Mouse (Mus musculus): ENCODE results near the gene Rbm47. TPM values are rescaled to one million over a fixed set of nuclear protein-coding genes. Genes with fewer than 3 reads are reported as not detected.

Gene Rbm47
- polyA plus RNA-seq, 1 experiment from 2014 or later: 0.37 TPM

DNA sequence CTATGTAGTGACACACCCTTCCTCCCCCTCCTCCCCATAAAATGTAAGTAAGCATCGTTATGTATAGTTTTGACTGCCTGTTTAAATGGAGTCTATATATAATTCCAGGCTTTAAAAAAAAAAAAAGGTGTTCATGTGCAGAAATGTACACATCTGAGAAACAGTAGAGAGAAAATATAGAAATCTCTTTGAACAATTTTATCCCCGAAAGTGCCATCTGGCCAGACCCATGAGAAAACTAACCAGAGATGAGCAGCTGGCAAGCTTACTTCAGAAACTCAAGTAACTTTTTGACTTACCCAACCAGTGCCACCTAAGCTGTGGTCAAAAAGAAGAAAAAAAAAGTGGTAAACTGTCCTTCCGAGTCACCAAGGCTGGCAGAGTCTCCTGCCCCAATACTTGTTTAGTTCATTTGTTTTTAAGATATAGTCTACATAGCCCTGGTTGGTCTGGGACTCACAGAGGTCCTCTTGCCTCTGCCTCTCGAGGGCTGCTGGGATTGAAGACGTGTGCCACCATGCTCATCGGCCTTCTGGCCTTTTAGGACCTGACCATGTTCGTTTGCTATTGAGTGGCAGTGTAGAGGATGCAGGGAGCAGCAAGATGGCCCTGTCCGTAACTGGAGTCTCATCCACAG lies 4.3 kb downstream of the Rbm47 start:
- no peak overlapping the region for H3K4me2 ChIP-seq (ENCODE audit: low read depth, low read length)
- no peaks in the 10 kb centered on the region for H3K4me1 ChIP-seq (ENCODE audit: control insufficient read depth, insufficient read depth, low read length)
- H3K9ac ChIP-seq (replicated peaks; ENCODE audit: low read depth, low read length): no peak overlapping the region
- no peaks in the 10 kb centered on the region for H3K36me3 ChIP-seq (ENCODE audit: control insufficient read depth, insufficient read depth, low read length)
- WGBS: 89% methylated on average over 8 of the region's 8 CpGs
- no peaks in the 10 kb centered on the region for H3K9me3 ChIP-seq (ENCODE audit: control insufficient read depth, low read length)
- no peak overlapping the region for H3K27ac ChIP-seq (ENCODE audit: low read depth, low read length)
- H3K27me3 ChIP-seq (ENCODE audit: control insufficient read depth, insufficient read depth, low read length): no peaks in the 10 kb centered on the region
- no peak overlapping the region for H3K4me3 ChIP-seq (ENCODE audit: low read depth, low read length)
- no peak for ATAC-seq (ENCODE audit: low read depth)

DNA sequence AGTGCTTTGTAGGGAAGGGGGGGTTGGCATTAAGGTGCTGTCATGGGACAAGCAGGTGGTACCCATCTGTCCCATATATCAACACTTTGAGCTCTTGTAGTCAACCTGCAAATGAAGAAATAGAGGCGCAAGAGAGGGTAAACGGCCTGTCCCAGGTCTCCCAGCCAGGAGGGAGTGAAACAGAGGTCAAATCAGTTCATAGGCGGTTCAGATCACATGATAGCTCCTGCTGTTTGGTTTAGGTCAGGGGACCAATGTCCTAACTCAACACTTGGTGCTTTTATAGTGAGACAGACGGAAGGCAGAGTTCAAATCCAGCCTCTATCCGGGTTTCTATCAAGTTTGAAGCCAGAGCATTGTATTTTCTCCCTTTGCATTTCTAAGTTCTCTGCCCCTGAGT lies 6.0 kb downstream of the Rbm47 start:
- no peaks in the 10 kb centered on the region for H3K36me3 ChIP-seq (ENCODE audit: control insufficient read depth, insufficient read depth, low read length)
- no peak overlapping the region for H3K4me3 ChIP-seq (ENCODE audit: low read depth, low read length)
- H3K4me1 ChIP-seq (ENCODE audit: control insufficient read depth, insufficient read depth, low read length): no peaks in the 10 kb centered on the region
- H3K27me3 ChIP-seq (ENCODE audit: control insufficient read depth, insufficient read depth, low read length): no peaks in the 10 kb centered on the region
- H3K9ac ChIP-seq (replicated peaks; ENCODE audit: low read depth, low read length): no peak overlapping the region
- no peak for ATAC-seq (ENCODE audit: low read depth)
- 83% methylated on average over 5 of the region's 5 CpGs for WGBS
- no peak overlapping the region for H3K27ac ChIP-seq (ENCODE audit: low read depth, low read length)
- no peaks in the 10 kb centered on the region for H3K9me3 ChIP-seq (ENCODE audit: control insufficient read depth, low read length)
- H3K4me2 ChIP-seq (ENCODE audit: low read depth, low read length): no peak overlapping the region

DNA sequence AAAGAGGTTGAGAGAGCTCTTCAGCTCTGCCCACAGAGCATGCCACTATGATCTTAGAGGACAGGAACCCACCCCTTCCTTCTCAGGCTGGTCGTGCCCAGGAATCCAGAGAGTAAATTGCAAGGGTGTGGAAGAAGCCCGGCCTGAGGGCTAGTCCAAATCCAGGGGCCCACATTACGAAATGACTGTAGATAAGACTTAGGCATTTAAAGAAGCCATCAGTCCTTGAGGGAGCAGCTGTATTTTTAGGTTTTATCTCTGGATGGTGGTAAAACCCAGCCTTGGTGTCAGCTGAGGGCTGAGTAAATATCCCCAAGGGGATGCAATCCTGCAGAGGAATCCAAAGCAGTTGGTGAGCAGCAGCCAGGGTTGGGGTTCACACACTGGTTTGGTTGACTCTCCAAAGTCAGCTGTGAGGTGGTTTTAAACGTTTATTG lies 6.7 kb downstream of the Rbm47 start:
- Histone ChIP-seq H3K27me3 (ENCODE audit: control insufficient read depth, insufficient read depth, low read length) (no peaks in the 10 kb centered on the region), H3K36me3 (ENCODE audit: control insufficient read depth, insufficient read depth, low read length) (no peaks in the 10 kb centered on the region), H3K9me3 (ENCODE audit: control insufficient read depth, low read length) (no peaks in the 10 kb centered on the region), H3K4me2 (ENCODE audit: low read depth, low read length) (no peak overlapping the region), H3K4me3 (ENCODE audit: low read depth, low read length) (no peak overlapping the region), H3K9ac (replicated peaks; ENCODE audit: low read depth, low read length) (no peak overlapping the region), H3K27ac (ENCODE audit: low read depth, low read length) (no peak overlapping the region), H3K4me1 (ENCODE audit: control insufficient read depth, insufficient read depth, low read length) (no peaks in the 10 kb centered on the region)
- 78% methylated on average over 4 of the region's 4 CpGs for WGBS
- ATAC-seq (ENCODE audit: low read depth): no peak

DNA sequence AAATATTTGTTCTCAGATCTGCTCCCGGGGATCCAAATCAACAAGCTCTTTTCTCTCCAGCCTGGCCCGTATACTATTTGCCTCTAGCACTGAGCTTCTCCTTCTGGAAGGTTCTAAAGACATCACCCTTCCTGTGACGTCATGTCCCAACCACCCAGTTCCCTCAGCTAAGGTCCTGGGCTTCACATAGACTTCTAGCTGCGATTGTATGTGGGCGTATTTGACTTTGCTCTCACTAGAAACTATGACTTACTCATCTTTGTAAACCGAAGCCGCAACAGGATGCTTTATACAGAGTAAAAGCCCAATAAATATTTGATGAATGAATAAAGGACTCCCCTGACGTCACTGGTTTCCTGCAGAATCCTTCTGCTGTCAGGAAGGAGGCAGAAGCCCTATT lies 7.2 kb downstream of the Rbm47 start:
- no peak overlapping the region for H3K4me2 ChIP-seq (ENCODE audit: low read depth, low read length)
- 87% methylated on average over 8 of the region's 8 CpGs for WGBS
- H3K9me3 ChIP-seq (ENCODE audit: control insufficient read depth, low read length): no peaks in the 10 kb centered on the region
- ATAC-seq (ENCODE audit: low read depth): no peak
- no peak overlapping the region for H3K9ac ChIP-seq (replicated peaks; ENCODE audit: low read depth, low read length)
- no peaks in the 10 kb centered on the region for H3K36me3 ChIP-seq (ENCODE audit: control insufficient read depth, insufficient read depth, low read length)
- H3K4me1 ChIP-seq (ENCODE audit: control insufficient read depth, insufficient read depth, low read length): no peaks in the 10 kb centered on the region
- H3K4me3 ChIP-seq (ENCODE audit: low read depth, low read length): no peak overlapping the region
- H3K27me3 ChIP-seq (ENCODE audit: control insufficient read depth, insufficient read depth, low read length): no peaks in the 10 kb centered on the region
- no peak overlapping the region for H3K27ac ChIP-seq (ENCODE audit: low read depth, low read length)

DNA sequence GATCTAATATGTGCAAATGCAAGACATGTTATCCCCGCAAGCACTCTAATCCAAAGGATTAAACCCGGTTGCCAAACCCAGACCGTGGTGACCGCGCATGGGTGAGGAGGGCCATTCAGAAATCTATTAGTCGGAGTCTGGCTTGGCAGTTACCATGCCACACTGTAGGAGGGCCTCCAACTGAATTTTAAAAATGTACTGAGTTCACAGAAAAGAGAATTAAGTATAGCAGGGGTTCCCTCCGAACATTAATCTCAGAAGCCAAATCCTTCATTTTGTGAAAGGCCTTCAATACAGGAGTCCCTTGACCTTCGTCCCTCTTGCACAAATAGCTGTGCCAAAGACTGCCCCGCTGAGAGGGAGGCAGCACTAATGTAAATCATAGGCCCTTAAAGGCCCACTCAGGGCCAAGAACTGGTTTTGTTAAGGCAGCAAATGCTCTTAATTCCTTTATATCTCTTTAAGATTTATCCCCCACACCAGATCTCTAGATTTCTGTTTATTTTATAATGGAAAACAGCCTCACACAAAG lies 16.4 kb downstream of the Rbm47 start:
- no peak overlapping the region for H3K27ac ChIP-seq (ENCODE audit: low read depth, low read length)
- no peak for ATAC-seq (ENCODE audit: low read depth)

DNA sequence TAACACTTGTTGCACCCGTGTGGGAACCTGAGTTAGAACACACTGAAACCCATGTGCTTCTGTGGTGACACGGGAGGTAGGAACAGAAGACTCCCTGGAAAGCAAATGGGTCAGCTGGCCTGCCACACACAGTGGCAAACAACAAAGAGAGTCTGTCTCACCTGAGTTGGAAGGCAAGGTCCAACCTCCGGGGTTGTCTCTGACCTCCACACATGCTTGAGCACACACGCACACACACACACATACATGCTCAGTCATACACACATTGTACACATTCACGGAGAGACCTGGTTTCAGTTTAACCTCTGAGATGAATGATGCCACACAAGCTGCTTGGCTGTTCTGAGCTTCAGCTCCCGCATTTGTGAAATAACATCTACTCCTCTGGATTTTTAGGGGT lies 18.3 kb downstream of the Rbm47 start:
- H3K9me3 ChIP-seq (ENCODE audit: control insufficient read depth, low read length): no peaks in the 10 kb centered on the region
- no peak overlapping the region for H3K4me2 ChIP-seq (ENCODE audit: low read depth, low read length)
- WGBS: 86% methylated on average over 6 of the region's 6 CpGs

More for the DNA sequence above, 16.4 kb downstream of the Rbm47 start:
- H3K4me1 ChIP-seq (ENCODE audit: control insufficient read depth, insufficient read depth, low read length): peaks cover under 1% of the 10 kb centered on the region; the same call in 1 of the 2 replicates
- H3K9ac ChIP-seq (replicated peaks; ENCODE audit: low read depth, low read length): no peak overlapping the region
- no peak overlapping the region for H3K4me3 ChIP-seq (ENCODE audit: low read depth, low read length)
- peaks cover 7% of the 10 kb centered on the region for H3K27me3 ChIP-seq (ENCODE audit: control insufficient read depth, insufficient read depth, low read length)
- 36% methylated on average over 9 of the region's 9 CpGs for WGBS
- H3K4me2 ChIP-seq (ENCODE audit: low read depth, low read length): no peak overlapping the region
- no peaks in the 10 kb centered on the region for H3K9me3 ChIP-seq (ENCODE audit: control insufficient read depth, low read length)
- no peaks in the 10 kb centered on the region for H3K36me3 ChIP-seq (ENCODE audit: control insufficient read depth, insufficient read depth, low read length)

DNA sequence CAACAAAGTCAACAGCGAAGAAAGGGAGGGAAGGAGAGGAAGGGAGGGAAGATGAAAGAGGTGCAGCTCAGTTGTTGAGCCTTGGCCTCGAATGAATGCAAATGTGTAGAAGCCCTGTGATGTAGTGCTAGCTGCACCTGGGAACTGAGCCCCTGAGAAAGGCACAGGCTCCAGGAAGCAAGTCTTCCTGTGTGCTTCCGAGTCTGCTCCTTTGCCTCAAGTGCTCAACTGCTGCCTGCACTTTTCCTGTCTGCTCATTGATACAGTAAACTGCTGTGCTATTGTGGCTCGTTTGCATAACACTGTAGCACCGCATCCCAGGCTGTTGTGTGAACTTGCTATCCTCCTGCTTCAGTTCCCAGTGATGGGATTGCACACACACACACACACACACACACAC lies 19.4 kb downstream of the Rbm47 start:
- no peak for ATAC-seq (ENCODE audit: low read depth)
- Histone ChIP-seq H3K27me3 (ENCODE audit: control insufficient read depth, insufficient read depth, low read length) (peaks cover 14% of the 10 kb centered on the region), H3K27ac (ENCODE audit: low read depth, low read length) (no peak overlapping the region), H3K4me2 (ENCODE audit: low read depth, low read length) (no peak overlapping the region), H3K9ac (replicated peaks; ENCODE audit: low read depth, low read length) (no peak overlapping the region), H3K36me3 (ENCODE audit: control insufficient read depth, insufficient read depth, low read length) (no peaks in the 10 kb centered on the region), H3K4me1 (ENCODE audit: control insufficient read depth, insufficient read depth, low read length) (peaks cover 10% of the 10 kb centered on the region; the same call in 1 of the 2 replicates), H3K9me3 (ENCODE audit: control insufficient read depth, low read length) (no peaks in the 10 kb centered on the region), H3K4me3 (ENCODE audit: low read depth, low read length) (no peak overlapping the region)
- 22% methylated on average over 5 of the region's 5 CpGs for WGBS

More for the DNA sequence above, 18.3 kb downstream of the Rbm47 start:
- Histone ChIP-seq H3K27ac (ENCODE audit: low read depth, low read length) (no peak overlapping the region), H3K4me1 (ENCODE audit: control insufficient read depth, insufficient read depth, low read length) (peaks cover 10% of the 10 kb centered on the region; the same call in 1 of the 2 replicates), H3K36me3 (ENCODE audit: control insufficient read depth, insufficient read depth, low read length) (no peaks in the 10 kb centered on the region), H3K4me3 (ENCODE audit: low read depth, low read length) (no peak overlapping the region), H3K27me3 (ENCODE audit: control insufficient read depth, insufficient read depth, low read length) (peaks cover 7% of the 10 kb centered on the region), H3K9ac (replicated peaks; ENCODE audit: low read depth, low read length) (no peak overlapping the region)
- ATAC-seq (ENCODE audit: low read depth): no peak

DNA sequence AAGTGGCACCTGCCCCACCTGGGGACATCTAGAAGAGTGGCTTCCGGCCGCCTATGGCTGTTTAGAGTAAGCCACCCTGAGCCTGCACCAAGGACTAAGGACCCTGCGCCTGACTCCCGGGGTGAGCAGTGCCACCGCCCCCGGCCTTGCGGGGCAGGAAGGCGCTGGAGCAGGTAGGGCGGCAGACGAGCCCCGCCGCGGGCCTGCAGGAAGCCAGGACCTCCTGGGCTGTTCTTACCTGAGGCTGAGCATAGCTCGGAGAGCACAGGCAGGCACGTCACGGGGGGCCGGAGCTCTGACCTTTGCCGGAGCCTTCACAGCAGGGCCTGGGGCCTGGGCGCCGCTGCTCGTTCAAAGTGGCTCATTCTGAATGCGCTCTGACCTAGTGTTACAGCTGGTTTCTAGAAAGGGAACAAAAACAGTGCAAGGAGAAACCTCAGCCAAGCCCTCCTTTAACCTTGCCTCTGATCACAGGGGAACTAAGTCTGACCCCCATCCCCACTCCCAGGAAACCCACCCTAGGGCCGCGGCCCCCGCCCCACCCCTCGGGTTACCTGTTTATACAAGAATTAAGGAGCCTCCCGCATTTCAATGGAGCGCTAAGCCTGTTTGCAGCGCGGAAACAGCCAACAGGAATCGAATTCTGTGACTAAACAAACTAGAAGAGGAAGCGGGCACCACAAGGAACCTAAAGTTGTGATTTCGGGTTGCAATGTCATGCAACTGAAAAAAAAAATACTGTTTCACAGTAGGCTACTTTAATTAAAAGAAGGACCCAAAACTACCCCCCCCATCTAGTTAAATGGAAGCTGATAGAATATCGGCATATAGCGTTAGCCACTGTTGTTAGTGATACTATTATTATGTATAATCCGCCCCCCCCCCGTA lies 21.4 kb downstream of the Rbm47 start:
- H3K36me3 ChIP-seq (ENCODE audit: control insufficient read depth, insufficient read depth, low read length): no peaks in the 10 kb centered on the region
- ATAC-seq (ENCODE audit: low read depth): peak; percentile 44
- H3K9me3 ChIP-seq (ENCODE audit: control insufficient read depth, low read length): no peaks in the 10 kb centered on the region
- H3K4me2 ChIP-seq (ENCODE audit: low read depth, low read length): peak overlapping the region; percentile 68
- H3K9ac ChIP-seq (replicated peaks; ENCODE audit: low read depth, low read length): no peak overlapping the region
- H3K27ac ChIP-seq (ENCODE audit: low read depth, low read length): no peak overlapping the region
- peaks cover 10% of the 10 kb centered on the region; the same call in 1 of the 2 replicates for H3K4me1 ChIP-seq (ENCODE audit: control insufficient read depth, insufficient read depth, low read length)
- peaks cover 14% of the 10 kb centered on the region for H3K27me3 ChIP-seq (ENCODE audit: control insufficient read depth, insufficient read depth, low read length)
- 10% methylated on average over 37 of the region's 37 CpGs for WGBS
- peak overlapping the region; percentile 33 for H3K4me3 ChIP-seq (ENCODE audit: low read depth, low read length)

Data from neural tube, embryonic 14.5 days (tissue).